Mouse (Mus musculus) CH12.LX (cell line): ENCODE results near the gene C2cd2l. TPM values are rescaled to one million over a fixed set of nuclear protein-coding genes. Genes with fewer than 3 reads are reported as not detected.

Experiments used
- DNase-seq: peaks from one replicate; pipeline ENCODE4 v3.0.0-alpha.2; 2013; ENCODE audit errors: extremely low read depth
- H3K27ac ChIP-seq: 2 replicates; pipeline ENCODE4 v1.5.1; 2012; ENCODE audit warnings: low read depth, mild to moderate bottlenecking, control low read depth, moderate library complexity; ENCODE audit not compliant: insufficient read depth
- H3K27me3 ChIP-seq: replicated peaks from 2 replicates; pipeline ENCODE3; 2012; ENCODE audit warnings: inconsistent platforms
- H3K36me3 ChIP-seq, 2 experiments: replicated peaks in 1 of 2; 2 replicates each; pipeline versions ENCODE3 to v1.6.1; 2012; ENCODE audit warnings: inconsistent platforms in 1 of 2, low read length in 1 of 2, mild to moderate bottlenecking in 1 of 2, mixed read lengths in 1 of 2, moderate library complexity in 1 of 2; ENCODE audit not compliant: control insufficient read depth in 1 of 2, insufficient read depth in 1 of 2
- H3K4me1 ChIP-seq, 2 experiments: 2 replicates each; pipeline ENCODE4 v1.6.1; 2012; ENCODE audit warnings: inconsistent platforms in 1 of 2, moderate library complexity in 1 of 2; ENCODE audit not compliant: insufficient read depth in 2 of 2, control insufficient read depth in 1 of 2
- H3K4me2 ChIP-seq: 2 replicates; pipeline ENCODE4 v1.6.1; 2012; ENCODE audit warnings: low read depth, mild to moderate bottlenecking, control low read depth; ENCODE audit not compliant: poor library complexity, insufficient read depth, severe bottlenecking
- H3K4me3 ChIP-seq, 3 experiments: fragments of 150-350 bp in 1 of 3; sonication (generic) in 1 of 3; replicated peaks in 1 of 3; 2 replicates each; pipeline versions ENCODE3 to v1.5.1; 2011 to 2012; ENCODE audit warnings: low read depth in 2 of 3, low read length in 2 of 3, mild to moderate bottlenecking in 2 of 3, moderate library complexity in 2 of 3, control low read depth in 1 of 3, improper control_type of control experiment in 1 of 3, inconsistent platforms in 1 of 3, mixed read lengths in 1 of 3; ENCODE audit not compliant: poor library complexity in 1 of 3
- H3K79me2 ChIP-seq: replicated peaks from 2 replicates; pipeline ENCODE4 v1.6.1; 2012; ENCODE audit warnings: mild to moderate bottlenecking, moderate library complexity; ENCODE audit not compliant: control insufficient read depth, poor library complexity, insufficient read depth, severe bottlenecking; ENCODE audit errors: extremely low read depth
- H3K9ac ChIP-seq: 2 replicates; pipeline ENCODE4 v1.6.1; 2012; ENCODE audit warnings: low read depth, mild to moderate bottlenecking, control low read depth, moderate library complexity; ENCODE audit not compliant: insufficient read depth
- H3K9me3 ChIP-seq: replicated peaks from 2 replicates; pipeline ENCODE3; 2012; ENCODE audit warnings: low read length, inconsistent platforms, mixed read lengths
- CHD1 ChIP-seq: IDR thresholded peaks from 2 replicates; pipeline ENCODE4 v1.6.1; 2012; ENCODE audit warnings: low read depth, low read length, improper control_type of control experiment, inconsistent platforms
- CHD2 ChIP-seq: IDR thresholded peaks from 2 replicates; pipeline ENCODE4 v1.6.1; 2011; ENCODE audit warnings: low read length, improper control_type of control experiment
- ELF1 ChIP-seq: IDR thresholded peaks from 2 replicates; pipeline ENCODE4 v1.6.1; 2014; ENCODE audit warnings: low read depth, mild to moderate bottlenecking, inconsistent platforms, low read length, improper control_type of control experiment
- GABPA ChIP-seq: IDR thresholded peaks from 2 replicates; pipeline ENCODE4 v1.6.1; 2012; ENCODE audit warnings: low read depth, low read length, improper control_type of control experiment, inconsistent platforms; ENCODE audit not compliant: insufficient replicate concordance
- IRF4 ChIP-seq: IDR thresholded peaks from 2 replicates; pipeline ENCODE4 v1.6.1; 2014; ENCODE audit warnings: low read depth, mild to moderate bottlenecking, inconsistent platforms, low read length, improper control_type of control experiment
- JUN ChIP-seq: IDR thresholded peaks from 2 replicates; pipeline ENCODE4 v1.6.1; 2011; ENCODE audit warnings: low read depth, mild to moderate bottlenecking, low read length, improper control_type of control experiment, moderate library complexity; ENCODE audit not compliant: insufficient read depth
- JUND ChIP-seq: conservative IDR thresholded peaks from 2 replicates; pipeline ENCODE4 v1.6.1; 2011; ENCODE audit warnings: low read depth, low read length, improper control_type of control experiment
- MAFK ChIP-seq: IDR thresholded peaks from 2 replicates; pipeline ENCODE4 v1.6.1; 2011; ENCODE audit warnings: low read length, improper control_type of control experiment; ENCODE audit not compliant: insufficient replicate concordance
- MAX ChIP-seq: IDR thresholded peaks from 2 replicates; pipeline ENCODE4 v1.6.1; 2011; ENCODE audit warnings: low read length, improper control_type of control experiment
- MAZ ChIP-seq: IDR thresholded peaks from 2 replicates; pipeline ENCODE4 v1.6.1; 2012; ENCODE audit warnings: low read depth, mild to moderate bottlenecking, inconsistent platforms, low read length, improper control_type of control experiment, moderate library complexity
- MEF2A ChIP-seq: IDR thresholded peaks from 2 replicates; pipeline ENCODE4 v1.6.1; 2014; ENCODE audit warnings: low read depth, mild to moderate bottlenecking, inconsistent platforms, low read length, improper control_type of control experiment, borderline replicate concordance
- NELFE ChIP-seq: IDR thresholded peaks from 2 replicates; pipeline ENCODE4 v1.6.1; 2011; ENCODE audit warnings: low read depth, low read length, improper control_type of control experiment
- NRF1 ChIP-seq: IDR thresholded peaks from 2 replicates; pipeline ENCODE4 v1.6.1; 2014; ENCODE audit warnings: low read depth, mild to moderate bottlenecking, inconsistent platforms, low read length, improper control_type of control experiment, moderate library complexity
- POLR2A ChIP-seq: IDR thresholded peaks from 2 replicates; pipeline ENCODE4 v1.6.1; 2011; ENCODE audit warnings: low read depth, mild to moderate bottlenecking, improper control_type of control experiment, low read length
- POLR2AphosphoS2 ChIP-seq: IDR thresholded peaks from 2 replicates; pipeline ENCODE4 v1.6.1; 2011; ENCODE audit warnings: low read depth, low read length, improper control_type of control experiment
- RAD21 ChIP-seq: IDR thresholded peaks from 2 replicates; pipeline ENCODE4 v1.6.1; 2011; ENCODE audit warnings: low read depth, mild to moderate bottlenecking, low read length, improper control_type of control experiment, moderate library complexity
- RCOR1 ChIP-seq: conservative IDR thresholded peaks from 2 replicates; pipeline ENCODE4 v1.6.1; 2012; ENCODE audit warnings: low read depth, mild to moderate bottlenecking, inconsistent platforms, low read length, improper control_type of control experiment
- SIN3A ChIP-seq: IDR thresholded peaks from 2 replicates; pipeline ENCODE4 v1.6.1; 2012; ENCODE audit warnings: low read length, improper control_type of control experiment, inconsistent platforms
- TBP ChIP-seq: conservative IDR thresholded peaks from 2 replicates; pipeline ENCODE4 v1.6.1; 2011; ENCODE audit warnings: low read depth, low read length, improper control_type of control experiment
- TCF12 ChIP-seq: IDR thresholded peaks from 2 replicates; pipeline ENCODE4 v1.6.1; 2014; ENCODE audit warnings: low read depth, mild to moderate bottlenecking, inconsistent platforms, low read length, improper control_type of control experiment
- UBTF ChIP-seq: IDR thresholded peaks from 2 replicates; pipeline ENCODE4 v1.6.1; 2012; ENCODE audit warnings: low read depth, mild to moderate bottlenecking, inconsistent platforms, low read length, improper control_type of control experiment, moderate library complexity
- USF2 ChIP-seq: conservative IDR thresholded peaks from 2 replicates; pipeline ENCODE4 v1.6.1; 2011; ENCODE audit warnings: low read depth, low read length, improper control_type of control experiment
- ZKSCAN1 ChIP-seq: IDR thresholded peaks from 2 replicates; pipeline ENCODE4 v1.6.1; 2012; ENCODE audit warnings: low read depth, inconsistent platforms, low read length, improper control_type of control experiment, borderline replicate concordance
- ZMIZ1 ChIP-seq: IDR thresholded peaks from 2 replicates; pipeline ENCODE4 v1.6.1; 2012; ENCODE audit warnings: low read depth, mild to moderate bottlenecking, inconsistent platforms, low read length, improper control_type of control experiment
- dilution Hi-C: fragments of 300-500 bp; cut with MboI; formaldehyde crosslinking; loops from 2 replicates; pipeline ENCODE4 v1.14.3; 2020; ENCODE audit warnings: low sequenced_read_pairs; ENCODE audit not compliant: extremely low pct_unique_long_range_greater_than_20kb, extremely low pct_ligation_motif_present
- in situ Hi-C: fragments of 300-500 bp; cut with MboI; formaldehyde crosslinking; loops from 3 replicates; pipeline ENCODE4 v1.14.3; 2019; ENCODE audit warnings: low sequenced_read_pairs, low pct_ligation_motif_present, low pct_unique_long_range_greater_than_20kb, mixed read lengths
- polyA plus RNA-seq: library from polyadenylated mRNA; unstranded; fragments of >175 nt; gene quantifications from 2 replicates; pipeline ENCODE4 v1.2.1, GENCODE M21; 2012; ENCODE audit warnings: low read depth; ENCODE audit not compliant: insufficient read length
- total RNA-seq, 2 experiments: library from RNA; depleted of rRNA; stranded (reverse); fragments of 300-350 nt in 1 of 2; fragments of >200 nt in 1 of 2; gene quantifications; 2 replicates each; pipeline ENCODE4 v1.2.3; 2012 to 2014

C2cd2l gene
- total and polyA plus RNA-seq, 3 experiments, result 2.9 to 7.3 (median 7.2) TPM

DNA sequence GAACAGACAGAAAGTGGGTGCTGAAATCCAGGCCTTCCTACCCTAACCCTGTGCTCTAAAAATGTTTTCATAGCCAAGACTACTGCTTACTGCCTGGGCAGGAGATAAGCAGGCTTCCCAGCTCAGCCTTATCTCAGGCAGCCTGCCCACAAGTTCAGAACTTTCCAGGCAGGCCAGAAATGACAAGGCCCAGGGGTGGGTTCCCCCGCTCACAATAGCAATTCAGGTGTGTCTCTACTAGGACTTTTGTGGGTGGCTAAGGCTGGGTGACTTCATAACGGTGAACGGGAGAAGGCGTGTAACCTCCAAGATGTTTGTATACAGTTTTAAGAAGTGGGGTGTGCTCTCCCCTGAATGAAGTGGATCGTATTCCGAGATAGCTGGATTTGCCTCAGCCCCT lies 23.2 kb upstream of the C2cd2l start:
- Histone ChIP-seq H3K9me3 (peaks cover 2% of the 10 kb centered on the region), H3K27ac (no peak overlapping the region), H3K36me3 (peaks cover 38 to 65% of the 10 kb centered on the region in 2 experiments), H3K4me3 (peak overlapping the region; percentile 49 to 75 (median 68)), H3K4me1 (peaks cover 4 to 32% of the 10 kb centered on the region in 2 experiments; a peak in 2 of 4 replicates), H3K4me2 (peak overlapping the region; percentile 88), H3K79me2 (peaks cover 5% of the 10 kb centered on the region), H3K27me3 (no peaks in the 10 kb centered on the region), H3K9ac (peak overlapping the region; percentile 64)
- TF ChIP-seq UBTF (0 out of 2 replicates have a peak, but pooled peaks have one; percentile 45), CHD2 (no peak), GABPA (no peak), ZMIZ1 (no peak), TBP (no peak), POLR2A (no peak), USF2 (no peak), RCOR1 (no peak), CHD1 (0 out of 2 replicates have a peak, but pooled peaks have one; percentile 66), ZKSCAN1 (no peak), JUND (no peak), IRF4 (no peak), TCF12 (no peak), MEF2A (no peak), RAD21 (no peak), SIN3A (no peak), MAZ (no peak), ELF1 (no peak), MAFK (no peak), NELFE (no peak), JUN (no peak), MAX (0 out of 2 replicates have a peak, but pooled peaks have one; percentile 25), NRF1 (no peak), POLR2AphosphoS2 (no peak)
- dilution Hi-C loops (no loop called here), in situ Hi-C loops (loop anchor here (5.0 kb wide), 2 partner anchors 51 to 54 kb away; partner anchors contain the start of gene Slc37a4)
- no peak for DNase-seq
